Mouse (Mus musculus) erythroid progenitor cell, adult 5-6 weeks (primary cell): Measurements from ENCODE around the gene Hacd3. TPM values are rescaled to one million over a fixed set of nuclear protein-coding genes. Genes with fewer than 3 reads are reported as not detected.

ENCODE experiments used
- ATAC-seq: replicated peaks from 2 replicates; pipeline ENCODE4 v1.8.0; 2016; ENCODE audit warnings: moderate number of reproducible peaks, mild to moderate bottlenecking, moderate TSS enrichment, inconsistent platforms; ENCODE audit not compliant: poor library complexity, low FRiP score, severe bottlenecking
- total RNA-seq, 2 experiments: library from RNA; stranded (forward) in 1 of 2; stranded (reverse) in 1 of 2; fragments of 150-400 nt in 1 of 2; fragments of 186-747, 209-891 nt in 1 of 2; gene quantifications; 2 replicates each; pipeline versions ENCODE4 v1.2.3 to v1.2.4; 2015 to 2017; ENCODE audit warnings: low replicate concordance in 2 of 2

Hacd3 gene
- total RNA-seq, 2 experiments from 2014 or later, result 15.9 to 18.2 TPM

- ATAC-seq, result no peak
Measured at GRCm38 (mm10) chr9:64957276-64957675, 64.2 kb downstream of the Hacd3 start.

GRCm38 (mm10) chr9:64956337-64956736 lies 65.2 kb downstream of the Hacd3 start:
- no peak for ATAC-seq

GRCm38 (mm10) chr9:64953190-64953589 lies 68.3 kb downstream of the Hacd3 start:
- ATAC-seq, result no peak

GRCm38 (mm10) chr9:64952055-64952454 lies 69.4 kb downstream of the Hacd3 start:
- no peak for ATAC-seq

- no peak for ATAC-seq
Measured at GRCm38 (mm10) chr9:64951161-64951657, 70.3 kb downstream of the Hacd3 start, which contains the start of gene Slc24a1. Gene Slc24a1, minus strand, starts transcription at chr9:64951607.

GRCm38 (mm10) chr9:64947483-64948095 lies 73.9 kb downstream of the Hacd3 start:
- ATAC-seq, result no peak

GRCm38 (mm10) chr9:64943997-64944396 lies 77.5 kb downstream of the Hacd3 start:
- no peak for ATAC-seq

- no peak for ATAC-seq
Measured at GRCm38 (mm10) chr9:64941650-64942049, 79.8 kb downstream of the Hacd3 start.

- no peak for ATAC-seq
Measured at GRCm38 (mm10) chr9:64940731-64941346, 80.7 kb downstream of the Hacd3 start.

- no peak for ATAC-seq
Measured at GRCm38 (mm10) chr9:64939790-64940189, 81.7 kb downstream of the Hacd3 start.

GRCm38 (mm10) chr9:64939281-64939680 lies 82.2 kb downstream of the Hacd3 start:
- no peak for ATAC-seq

GRCm38 (mm10) chr9:64938535-64938934 lies 83.0 kb downstream of the Hacd3 start:
- no peak for ATAC-seq

- no peak for ATAC-seq
Measured at GRCm38 (mm10) chr9:64937491-64937890, 84.0 kb downstream of the Hacd3 start.

Other genes starting within 250 kb of the Hacd3 start
- gene Dennd4a, start 210.4 kb downstream of the Hacd3 start, total RNA-seq (2015; ENCODE audit: low replicate concordance), result 516 and 530 TPM in 2 replicates
- gene Dennd4a, start 210.4 kb downstream of the Hacd3 start, total RNA-seq (2017; ENCODE audit: low replicate concordance), result 444 and 512 TPM in 2 replicates
- gene Slc24a1, start 70.1 kb downstream of the Hacd3 start, total RNA-seq (2015; ENCODE audit: low replicate concordance), result not detected in 2 replicates
- gene Slc24a1, start 70.1 kb downstream of the Hacd3 start, total RNA-seq (2017; ENCODE audit: low replicate concordance), result 0.51 TPM in 1 of 2 replicates, not detected in the other
- gene Ints14, start 60.8 kb downstream of the Hacd3 start, total RNA-seq (2015; ENCODE audit: low replicate concordance), result 10.5 and 22.7 TPM in 2 replicates
- gene Ints14, start 60.8 kb downstream of the Hacd3 start, total RNA-seq (2017; ENCODE audit: low replicate concordance), result 8.8 and 11.7 TPM in 2 replicates
- gene Dpp8, start 10.7 kb upstream of the Hacd3 start, total RNA-seq (2015; ENCODE audit: low replicate concordance), result 70.3 and 82.6 TPM in 2 replicates
- gene Dpp8, start 10.7 kb upstream of the Hacd3 start, total RNA-seq (2017; ENCODE audit: low replicate concordance), result 110 and 113 TPM in 2 replicates
- gene Igdcc4, start 79.8 kb upstream of the Hacd3 start, total RNA-seq (2015; ENCODE audit: low replicate concordance), result not detected in 2 replicates
- gene Igdcc4, start 79.8 kb upstream of the Hacd3 start, total RNA-seq (2017; ENCODE audit: low replicate concordance), result not detected in 2 replicates
- not detected in 2 replicates for gene Igdcc3, start 119.5 kb upstream of the Hacd3 start, total RNA-seq (2015; ENCODE audit: low replicate concordance)
- gene Igdcc3, start 119.5 kb upstream of the Hacd3 start, total RNA-seq (2017; ENCODE audit: low replicate concordance), result not detected in 2 replicates
- gene Parp16, start 173.7 kb upstream of the Hacd3 start, total RNA-seq (2015; ENCODE audit: low replicate concordance), result 17.7 and 28.5 TPM in 2 replicates
- 13.7 and 15.2 TPM in 2 replicates for gene Parp16, start 173.7 kb upstream of the Hacd3 start, total RNA-seq (2017; ENCODE audit: low replicate concordance)
- gene Cilp, start 243.5 kb upstream of the Hacd3 start, total RNA-seq (2015; ENCODE audit: low replicate concordance), result not detected in 2 replicates
- gene Cilp, start 243.5 kb upstream of the Hacd3 start, total RNA-seq (2017; ENCODE audit: low replicate concordance), result not detected in 2 replicates